ENCODE assay signal across 9 mouse cellular contexts in the genomic region with DNA sequence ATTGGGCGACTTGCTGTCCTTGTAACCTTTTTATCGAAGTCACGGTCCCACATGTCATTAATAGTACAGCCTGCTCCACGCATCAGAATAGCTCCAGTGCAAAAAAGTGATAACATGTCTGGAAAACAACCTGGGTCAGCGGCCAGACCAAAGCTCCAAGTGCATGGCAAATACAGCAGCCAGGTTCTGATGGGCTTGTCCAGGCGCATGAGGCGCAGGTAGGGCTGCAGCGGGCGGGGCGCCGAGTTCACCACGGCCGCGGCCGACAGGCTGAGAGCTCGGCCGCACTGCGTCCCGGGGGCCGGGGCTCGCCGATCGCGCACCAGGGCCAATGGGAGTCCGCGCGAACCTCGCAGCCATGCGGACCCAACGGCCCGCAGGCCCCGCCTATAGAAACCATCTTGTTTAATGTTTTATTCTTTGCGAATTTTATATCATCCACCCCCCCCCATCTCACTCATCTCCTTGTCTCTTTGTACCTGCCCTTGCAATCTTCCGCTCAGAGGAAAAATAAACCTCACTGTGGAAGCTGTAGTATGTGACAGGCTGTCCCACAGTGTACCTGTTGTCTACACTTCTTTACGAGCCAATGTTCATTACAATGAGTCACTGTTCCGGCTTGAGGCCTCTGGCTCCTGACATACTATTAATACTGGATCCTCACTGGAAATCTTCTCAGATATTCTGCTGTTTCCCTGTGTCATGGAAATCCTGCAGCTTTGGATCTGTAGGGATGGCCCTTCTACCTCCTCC. TPM values are rescaled to one million over a fixed set of nuclear protein-coding genes. Genes with fewer than 3 reads are reported as not detected.
DNase-seq lines count a peak whose midpoint lies in the region; ATAC-seq and TF ChIP-seq lines count a peak whose summit lies in the region.
"Had no signal": no experiment of that assay in that cellular context is flagged by ENCODE, and none has a peak within 500 bp of the region (broad histone marks: within the 10 kb centered on the region; RNA-seq: fewer than 3 reads in every experiment).

No protein-coding gene starts in this region.

- no peak overlapping the region for H3K9ac ChIP-seq in liver, embryonic 16.5 days (ENCODE audit: low read depth, low read length)

- H3K9me3 ChIP-seq in E14TG2a.4 (ENCODE audit: low read length) = peaks cover 61% of the 10 kb centered on the region
- H3K9me3 ChIP-seq in hindbrain, embryonic 10.5 days = peaks cover 12% of the 10 kb centered on the region; the same call in 1 of the 2 replicates
- H3K9me3 ChIP-seq in liver, embryonic 16.5 days (replicated peaks; ENCODE audit: control insufficient read depth, low read length) = no peaks in the 10 kb centered on the region

- H3K4me3 ChIP-seq in E14TG2a.4 (replicated peaks; ENCODE audit: low read length) = peak overlapping the region; percentile 55
- peak overlapping the region; percentile 29; the same call in 1 of the 2 replicates for H3K4me3 ChIP-seq in hindbrain, embryonic 10.5 days
- no peak overlapping the region for H3K4me3 ChIP-seq in liver, embryonic 16.5 days (ENCODE audit: low read depth, low read length)

- H3K27me3 ChIP-seq in E14TG2a.4 (ENCODE audit: insufficient read depth, low read length) = peaks cover 6% of the 10 kb centered on the region; the same call in 1 of the 2 replicates
- H3K27me3 ChIP-seq in hindbrain, embryonic 10.5 days (ENCODE audit: insufficient read depth, poor library complexity, severe bottlenecking) = 0 out of 2 replicates have a peak, but pooled peaks cover 4% of the 10 kb centered on the region
- H3K27me3 ChIP-seq in liver, embryonic 16.5 days (ENCODE audit: control insufficient read depth, insufficient read depth, low read depth, low read length) = no peaks in the 10 kb centered on the region

- intact Hi-C loops in left cerebral cortex, postnatal 14 days (cut with DNase I) = no loop called here

- peaks cover 6% of the 10 kb centered on the region; the same call in 1 of the 2 replicates for H3K36me3 ChIP-seq in E14TG2a.4 (ENCODE audit: insufficient read depth, low read length)
- H3K36me3 ChIP-seq in hindbrain, embryonic 10.5 days = no peaks in the 10 kb centered on the region
- H3K36me3 ChIP-seq in liver, embryonic 16.5 days (ENCODE audit: control insufficient read depth, insufficient read depth) = no peaks in the 10 kb centered on the region

- DNase-seq in adrenal gland, adult 2 months = peak; percentile 23
- DNase-seq in adrenal gland, postnatal 14 days = no peak
- no peak for DNase-seq in hindbrain, embryonic 10.5 days (ENCODE audit: low spot score)
- DNase-seq in urinary bladder, postnatal 10 days (ENCODE audit: low spot score) = no peak
- no peak for DNase-seq in left cerebral cortex, postnatal 14 days (ENCODE audit: low spot score in 2 of 2)
- DNase-seq in gastrocnemius, adult 8-10 months (ENCODE audit: low spot score in 2 of 2) = no peak
- DNase-seq: kidney, postnatal 36 days had no signal

- peak overlapping the region; percentile 67 for H3K27ac ChIP-seq in hindbrain, embryonic 10.5 days
- no peak overlapping the region for H3K27ac ChIP-seq in liver, embryonic 16.5 days (ENCODE audit: low read length)

- 0 out of 2 replicates have a peak, but pooled peaks have one; percentile 32 for ATAC-seq in liver, embryonic 16.5 days (ENCODE audit: low read depth)

- H3K4me1 ChIP-seq in E14TG2a.4 (replicated peaks; ENCODE audit: low read depth, low read length) = peaks cover 27% of the 10 kb centered on the region
- peaks cover 13% of the 10 kb centered on the region for H3K4me1 ChIP-seq in hindbrain, embryonic 10.5 days (replicated peaks)
- H3K4me1 ChIP-seq in liver, embryonic 16.5 days (ENCODE audit: control insufficient read depth, low read depth, low read length) = no peaks in the 10 kb centered on the region

- H3K4me2 ChIP-seq in liver, embryonic 16.5 days (ENCODE audit: low read depth, low read length) = peak overlapping the region; percentile 36

- no peak for TF ChIP-seq CTCF in E14TG2a.4 (conservative IDR thresholded peaks at IDR 0.05; ENCODE audit: low read length)

- WGBS in hindbrain, embryonic 10.5 days = 40% methylated on average over 36 of the region's 36 CpGs
- 70% methylated on average over 36 of the region's 36 CpGs for WGBS in liver, embryonic 16.5 days (ENCODE audit: insufficient replicate concordance)

RNA-seq across cellular contexts. Expression of gene Atf7ip, which starts 19.0 kb away (rescaled TPM):
- total RNA-seq in adrenal gland, adult 2 months (2021) = 10 to 100 TPM; 60.9 to 62.4 TPM
- 16.4 and 21.6 TPM in 2 replicates for polyA plus RNA-seq in adrenal gland, adult 2 months (2012; rRNA removed)
- 82.0 and 103 TPM in 2 replicates for total RNA-seq in adrenal gland, postnatal 14 days (2021)
- 41.8 and 47.2 TPM in 2 replicates for polyA plus RNA-seq in hindbrain, embryonic 10.5 days (2016; fragmentation: Nextera tagmentation; extraction: Ambion mirVana)
- polyA plus RNA-seq in liver, embryonic 16.5 days (2015; fragmentation: Nextera tagmentation; extraction: Ambion mirVana) = 15.9 and 18.0 TPM in 2 replicates
- 100 to 1,000 TPM; 118 to 122 TPM for total RNA-seq in left cerebral cortex, postnatal 14 days (2021)
- total RNA-seq in gastrocnemius, adult 8-10 months (2022) = 10 to 100 TPM; 35.7 to 46.2 (median 42.5) TPM
